Mouse (Mus musculus) urinary bladder, postnatal 25 days (tissue): ENCODE measurements around the gene Arhgef2.
"Not testable (repeated sequence)": the region's sequence is repeated elsewhere in the genome, so short reads cannot be mapped to it uniquely, and the experiment has no call there.

Experiments used
- DNase-seq: peaks from one replicate; pipeline ENCODE4 v3.0.0; 2022; ENCODE audit warnings: low spot score

Arhgef2 gene

GRCm38 (mm10) chr3:88605666-88606065 lies at the start of gene Arhgef2:
Gene Arhgef2, plus strand, starts transcription at chr3:88605966.
- DNase-seq = not testable (repeated sequence)

GRCm38 (mm10) chr3:88556616-88557015 lies 49.1 kb upstream of the Arhgef2 start:
- no peak for DNase-seq

GRCm38 (mm10) chr3:88559596-88559995 lies 46.2 kb upstream of the Arhgef2 start:
- DNase-seq = no peak

- no peak for DNase-seq
These were observed 43.8 kb upstream of the Arhgef2 start for GRCm38 (mm10) chr3:88561989-88562388.

- no peak for DNase-seq
These were observed 42.3 kb upstream of the Arhgef2 start for GRCm38 (mm10) chr3:88563442-88563841.

GRCm38 (mm10) chr3:88563966-88564365 lies 41.8 kb upstream of the Arhgef2 start:
- no peak for DNase-seq

- DNase-seq = no peak
These were observed 39.6 kb upstream of the Arhgef2 start for GRCm38 (mm10) chr3:88566116-88566515.

GRCm38 (mm10) chr3:88566536-88567061 lies 39.2 kb upstream of the Arhgef2 start:
- no peak for DNase-seq

GRCm38 (mm10) chr3:88567892-88568291 lies 37.9 kb upstream of the Arhgef2 start:
- DNase-seq = no peak

- no peak for DNase-seq
These were observed 37.2 kb upstream of the Arhgef2 start for GRCm38 (mm10) chr3:88568615-88569014.

- no peak for DNase-seq
These were observed 36.7 kb upstream of the Arhgef2 start for GRCm38 (mm10) chr3:88569093-88569492.

- no peak for DNase-seq
These were observed 36.1 kb upstream of the Arhgef2 start for GRCm38 (mm10) chr3:88569694-88570093.

- no peak for DNase-seq
These were observed 35.4 kb upstream of the Arhgef2 start for GRCm38 (mm10) chr3:88570341-88570740.

GRCm38 (mm10) chr3:88571856-88572255 lies 33.9 kb upstream of the Arhgef2 start:
- DNase-seq = no peak

GRCm38 (mm10) chr3:88572835-88573234 lies 32.9 kb upstream of the Arhgef2 start:
- DNase-seq = no peak

- no peak for DNase-seq
These were observed 32.0 kb upstream of the Arhgef2 start for GRCm38 (mm10) chr3:88573810-88574209.

GRCm38 (mm10) chr3:88575540-88575939 lies 30.2 kb upstream of the Arhgef2 start, which contains the start of gene Ssr2:
Gene Ssr2, plus strand, starts transcription at chr3:88575876.
- DNase-seq = no peak

- not testable (repeated sequence) for DNase-seq
These were observed 27.9 kb upstream of the Arhgef2 start for GRCm38 (mm10) chr3:88577846-88578245.

- DNase-seq = no peak
These were observed 27.0 kb upstream of the Arhgef2 start for GRCm38 (mm10) chr3:88578498-88579424.

GRCm38 (mm10) chr3:88579454-88580117 lies 26.2 kb upstream of the Arhgef2 start:
- DNase-seq = peak; percentile 60

GRCm38 (mm10) chr3:88585769-88586168 lies 20.0 kb upstream of the Arhgef2 start:
- DNase-seq = no peak

GRCm38 (mm10) chr3:88586640-88587039 lies 19.1 kb upstream of the Arhgef2 start:
- DNase-seq = no peak

GRCm38 (mm10) chr3:88590246-88590645 lies 15.5 kb upstream of the Arhgef2 start:
- no peak for DNase-seq
